Mouse (Mus musculus) effector memory CD4-positive, alpha-beta T cell, adult 5 months (primary cell): ENCODE results near the gene Arl10. TPM values are rescaled to one million over a fixed set of nuclear protein-coding genes. Genes with fewer than 3 reads are reported as not detected.

ENCODE experiments used
- polyA plus RNA-seq: library from polyadenylated mRNA; unstranded; fragments of 100-300 nt; shearing (Covaris generic); gene quantifications from one replicate; pipeline ENCODE4 v1.2.1, GENCODE M21; 2017

Arl10 gene
- polyA plus RNA-seq = 3.0 TPM

GRCm38 (mm10) chr13:54574854-54575481 lies at the start of gene Arl10:
Gene Arl10, plus strand, starts transcription at chr13:54575015.

GRCm38 (mm10) chr13:54565201-54565581 lies 9.6 kb upstream of the Arl10 start, which contains the start of gene 4833439L19Rik:
Gene 4833439L19Rik, minus strand, starts transcription at chr13:54565435.

GRCm38 (mm10) chr13:54589996-54590951 lies 15.5 kb downstream of the Arl10 start, which contains the start of the genes Nop16 and Higd2a:
Gene Nop16, minus strand, starts transcription at chr13:54590090.
Gene Higd2a, plus strand, starts transcription at chr13:54590207.

GRCm38 (mm10) chr13:54610972-54611754 lies 36.3 kb downstream of the Arl10 start, which contains the start of gene Cltb:
Gene Cltb, minus strand, starts transcription at chr13:54611344.

GRCm38 (mm10) chr13:54621155-54621932 lies 46.5 kb downstream of the Arl10 start, which contains the start of gene Faf2:
Gene Faf2, plus strand, starts transcription at chr13:54621784.

Other genes starting within 250 kb of the Arl10 start
- gene Cplx2, start 203.7 kb upstream of the Arl10 start, polyA plus RNA-seq = not detected
- gene Thoc3, start 106.2 kb upstream of the Arl10 start, polyA plus RNA-seq = 22.3 TPM
- 40.9 TPM for gene Simc1, start 71.2 kb upstream of the Arl10 start, polyA plus RNA-seq
- 62.8 TPM for gene 4833439L19Rik, start 9.6 kb upstream of the Arl10 start, polyA plus RNA-seq
- 18.4 TPM for gene Nop16, start 15.1 kb downstream of the Arl10 start, polyA plus RNA-seq
- 145 TPM for gene Higd2a, start 15.2 kb downstream of the Arl10 start, polyA plus RNA-seq
- gene Cltb, start 36.3 kb downstream of the Arl10 start, polyA plus RNA-seq = 69.1 TPM
- gene Faf2, start 46.8 kb downstream of the Arl10 start, polyA plus RNA-seq = 55.4 TPM
- 101 TPM for gene Rnf44, start 118.9 kb downstream of the Arl10 start, polyA plus RNA-seq
- not detected for gene Cdhr2, start 126.4 kb downstream of the Arl10 start, polyA plus RNA-seq
- gene Gprin1, start 174.9 kb downstream of the Arl10 start, polyA plus RNA-seq = not detected
- gene Sncb, start 191.6 kb downstream of the Arl10 start, polyA plus RNA-seq = not detected
- gene Eif4e1b, start 209.0 kb downstream of the Arl10 start, polyA plus RNA-seq = not detected
- 3.9 TPM for gene Tspan17, start 214.4 kb downstream of the Arl10 start, polyA plus RNA-seq